Mouse (Mus musculus) stomach, postnatal 0 days (tissue): ENCODE data around the gene Tmem91.

Experiments
- CTCF ChIP-seq: IDR thresholded peaks from 2 replicates; pipeline ENCODE4 v1.5.1; 2016; ENCODE audit warnings: antibody characterized with exemption, low read depth, mild to moderate bottlenecking, moderate library complexity
- EP300 ChIP-seq: optimal IDR thresholded peaks from 2 replicates; pipeline ENCODE3; 2016; ENCODE audit warnings: antibody characterized with exemption

- TF ChIP-seq CTCF (no peak), EP300 (no peak)
Observed at GRCm38 (mm10) chr7:25657785-25658184, 17.2 kb downstream of the Tmem91 start.
